Mouse (Mus musculus): ENCODE data around the gene Zfp763. TPM values are rescaled to one million over a fixed set of nuclear protein-coding genes. Genes with fewer than 3 reads are reported as not detected.
A peak's percentile ranks its signal among the peaks of the same experiment; 100 is the strongest.
"Not testable (repeated sequence)": the region's sequence is repeated elsewhere in the genome, so short reads cannot be mapped to it uniquely, and the experiment has no call there.

Zfp763 gene
- 11.7 and 15.4 TPM in 2 replicates for polyA plus RNA-seq (2016; fragmentation: Nextera tagmentation; extraction: Ambion mirVana)

DNA sequence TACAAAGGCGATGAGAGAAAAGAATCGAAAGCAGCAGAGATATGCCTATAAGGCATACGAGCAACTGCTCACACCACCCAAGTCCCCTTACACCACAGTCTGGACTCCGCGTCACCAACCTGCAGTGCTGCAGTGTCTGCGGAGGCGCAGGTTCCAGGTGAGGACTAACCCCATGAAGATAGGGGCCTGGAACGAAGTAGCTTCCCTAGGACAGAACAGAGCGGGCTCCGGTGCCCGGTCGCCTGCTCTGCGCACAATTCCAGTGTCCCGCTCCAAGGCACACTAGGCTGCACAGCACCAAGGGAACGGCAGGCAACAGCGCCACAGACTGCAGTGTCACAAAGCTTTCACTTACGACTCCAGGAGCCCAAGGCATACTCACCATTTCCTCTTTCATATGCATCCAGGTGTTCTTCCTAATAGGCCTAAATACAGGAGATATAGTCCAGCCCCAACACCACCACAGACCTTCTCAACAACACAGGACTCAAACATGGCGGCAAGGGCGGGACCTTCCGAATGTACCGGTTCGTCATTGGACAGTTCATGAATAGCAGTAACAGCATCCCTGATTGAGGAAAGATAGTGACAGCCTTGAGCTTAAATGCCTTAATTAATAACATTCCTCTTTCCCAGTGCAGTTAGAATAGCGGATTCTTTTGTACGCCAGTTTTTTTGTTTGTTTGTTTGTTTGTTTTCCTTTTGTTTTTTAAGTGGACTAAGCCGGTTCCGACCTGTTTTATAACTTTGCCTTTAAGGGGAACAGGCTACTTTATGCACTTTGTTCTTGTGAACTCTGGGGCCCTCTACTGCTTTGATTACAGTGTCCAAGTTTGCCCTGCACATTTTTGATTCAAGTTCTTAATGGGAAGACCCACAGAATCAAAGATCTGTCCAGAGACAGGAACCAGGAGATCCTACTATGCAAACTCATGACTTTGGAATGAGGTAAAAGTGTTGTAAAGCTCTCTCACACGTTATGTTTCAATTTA is at the start of gene Zfp763:
Gene Zfp763 (minus strand): TSS at position 503 of the 992 bp plus-strand sequence.
- DNase-seq (ENCODE audit: low spot score) = peak; percentile 81
- Histone ChIP-seq H3K9me3 (replicated peaks) (0 out of 2 replicates have a peak, but pooled peaks cover 2% of the 10 kb centered on the region), H3K27me3 (ENCODE audit: low read depth, poor library complexity, severe bottlenecking) (no peaks in the 10 kb centered on the region), H3K4me1 (no peaks in the 10 kb centered on the region), H3K36me3 (peaks cover 26% of the 10 kb centered on the region), H3K27ac (peak within 1 kb of the TSS; percentile 88), H3K4me3 (peak within 1 kb of the TSS; percentile 65)
- WGBS = 4% methylated on average over 27 of the region's 27 CpGs

DNA sequence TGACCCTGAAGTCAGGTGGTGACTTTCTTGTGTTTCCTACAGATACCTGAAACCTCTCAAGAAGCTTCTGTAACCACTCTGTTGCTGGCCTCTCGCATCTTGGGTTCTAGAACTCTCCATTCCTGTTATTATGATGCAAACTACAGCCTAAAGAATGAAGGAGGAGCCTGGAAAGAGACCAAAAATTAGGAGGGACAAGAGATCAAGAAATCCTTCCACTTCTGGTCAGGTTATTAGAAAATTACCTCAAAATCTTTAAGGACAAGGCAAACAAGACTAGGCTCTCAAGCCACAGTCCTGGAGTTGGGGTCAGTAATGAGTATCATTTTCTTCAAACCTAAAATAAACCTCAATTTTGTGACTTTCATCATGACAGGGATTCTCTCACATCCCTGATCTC is 34.8 kb upstream of the Zfp763 start, which contains the start of gene 4921501E09Rik:
Gene 4921501E09Rik (minus strand): TSS at position 101 of the 400 bp plus-strand sequence.
- Histone ChIP-seq H3K4me3 (no peak within 1 kb of the TSS), H3K4me1 (no peaks in the 10 kb centered on the region), H3K27ac (no peak within 1 kb of the TSS), H3K9me3 (replicated peaks) (no peaks in the 10 kb centered on the region), H3K36me3 (no peaks in the 10 kb centered on the region), H3K27me3 (ENCODE audit: low read depth, poor library complexity, severe bottlenecking) (no peaks in the 10 kb centered on the region)
- WGBS = 64% methylated on average over 1 of the region's 1 CpGs
- no peak for DNase-seq (ENCODE audit: low spot score)

DNA sequence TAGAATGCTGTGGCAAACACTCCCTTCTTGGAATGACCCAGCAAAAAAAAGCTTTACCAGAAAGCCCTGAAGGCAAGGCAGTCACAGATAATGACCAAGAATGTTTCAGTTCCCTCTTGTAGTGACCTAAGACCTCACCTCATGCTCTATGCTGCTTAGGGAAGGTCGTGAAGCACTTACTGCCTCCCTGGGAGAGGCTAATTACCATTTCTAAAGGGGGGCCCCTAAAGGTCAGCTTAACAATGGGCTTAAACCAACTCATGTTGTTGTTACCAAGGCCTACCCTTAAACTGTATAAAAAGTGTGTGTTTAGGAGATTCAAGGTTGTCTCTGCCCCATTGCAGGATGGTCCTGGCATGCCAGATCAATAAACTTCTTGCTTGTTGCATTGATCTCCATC is 29.8 kb upstream of the Zfp763 start:
- Histone ChIP-seq H3K27me3 (ENCODE audit: low read depth, poor library complexity, severe bottlenecking) (no peaks in the 10 kb centered on the region), H3K4me1 (no peaks in the 10 kb centered on the region), H3K4me3 (no peak overlapping the region), H3K36me3 (no peaks in the 10 kb centered on the region), H3K9me3 (replicated peaks) (no peaks in the 10 kb centered on the region), H3K27ac (no peak overlapping the region)
- DNase-seq (ENCODE audit: low spot score) = no peak
- WGBS = 0% methylated on average over 1 of the region's 1 CpGs

DNA sequence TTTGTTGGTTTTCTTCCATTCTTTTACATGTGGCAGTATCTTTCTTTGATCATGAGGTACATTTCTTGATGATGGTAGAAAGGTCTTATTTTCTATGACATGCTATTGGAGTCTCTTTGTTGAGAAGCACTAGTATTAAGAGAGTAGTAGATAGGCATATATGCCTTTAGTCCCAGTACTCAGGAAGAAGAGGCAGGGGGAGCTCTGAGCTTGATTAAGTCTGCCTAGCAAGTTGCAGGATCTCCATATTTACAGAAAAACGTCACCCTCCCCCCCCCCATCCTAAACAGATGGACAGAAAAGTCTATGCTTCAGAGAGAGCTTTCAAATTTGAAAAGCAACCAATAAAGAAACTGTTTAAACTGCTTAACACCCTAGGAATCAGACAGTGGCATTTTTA is 25.6 kb upstream of the Zfp763 start:
- 17% methylated on average over 1 of the region's 1 CpGs for WGBS
- Histone ChIP-seq H3K4me1 (no peaks in the 10 kb centered on the region), H3K27me3 (ENCODE audit: low read depth, poor library complexity, severe bottlenecking) (no peaks in the 10 kb centered on the region), H3K27ac (no peak overlapping the region), H3K9me3 (replicated peaks) (no peaks in the 10 kb centered on the region), H3K4me3 (no peak overlapping the region), H3K36me3 (no peaks in the 10 kb centered on the region)
- DNase-seq (ENCODE audit: low spot score) = no peak

DNA sequence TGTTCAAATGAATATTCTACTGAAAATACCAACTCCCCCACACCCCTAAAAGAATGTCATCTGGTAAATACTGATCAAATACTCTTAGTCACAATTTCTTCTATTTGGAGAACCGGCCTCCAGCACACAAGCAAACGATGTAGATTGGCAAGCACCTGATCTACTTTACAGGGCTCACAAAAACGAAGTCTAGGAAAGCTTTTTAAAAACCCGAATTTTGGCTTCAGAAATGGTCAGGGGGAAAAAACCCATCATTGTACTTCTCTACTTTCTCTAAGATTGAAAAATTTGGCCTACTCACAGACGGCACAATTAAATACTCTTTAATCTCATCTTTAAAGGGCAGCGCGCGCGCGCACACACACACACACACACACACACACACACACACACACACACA is 826 bp downstream of the Zfp763 start:
- Histone ChIP-seq H3K4me3 (peak overlapping the region; percentile 65), H3K27me3 (ENCODE audit: low read depth, poor library complexity, severe bottlenecking) (no peaks in the 10 kb centered on the region), H3K36me3 (peaks cover 34% of the 10 kb centered on the region), H3K4me1 (no peaks in the 10 kb centered on the region), H3K27ac (peak overlapping the region; percentile 88), H3K9me3 (replicated peaks) (0 out of 2 replicates have a peak, but pooled peaks cover 2% of the 10 kb centered on the region)
- no peak for DNase-seq (ENCODE audit: low spot score)
- 19% methylated on average over 10 of the region's 10 CpGs for WGBS

DNA sequence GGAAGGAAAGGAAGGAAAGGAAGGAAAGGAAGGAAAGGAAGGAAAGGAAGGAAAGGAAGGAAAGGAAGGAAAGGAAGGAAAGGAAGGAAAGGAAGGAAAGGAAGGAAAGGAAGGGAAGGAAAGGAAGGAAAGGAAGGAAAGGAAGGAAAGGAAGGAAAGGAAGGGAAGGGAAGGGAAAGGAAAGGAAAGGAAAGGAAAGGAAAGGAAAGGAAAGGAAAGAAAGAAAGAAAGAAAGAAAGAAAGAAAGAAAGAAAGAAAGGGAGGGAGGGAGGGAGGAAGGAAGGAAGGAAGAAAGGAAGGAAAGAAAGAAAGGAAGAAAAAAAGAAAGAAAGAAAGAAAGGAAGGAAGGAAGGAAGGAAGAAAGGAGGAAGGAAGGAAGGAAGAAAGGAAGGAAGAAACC is 12.8 kb downstream of the Zfp763 start:
- not testable (repeated sequence) for H3K27me3 ChIP-seq (ENCODE audit: low read depth, poor library complexity, severe bottlenecking); H3K27ac ChIP-seq; H3K4me1 ChIP-seq; H3K4me3 ChIP-seq; DNase-seq (ENCODE audit: low spot score)
- H3K36me3 ChIP-seq = peaks cover 99% of the 10 kb centered on the region
- H3K9me3 ChIP-seq (replicated peaks) = peaks cover 36% of the 10 kb centered on the region

DNA sequence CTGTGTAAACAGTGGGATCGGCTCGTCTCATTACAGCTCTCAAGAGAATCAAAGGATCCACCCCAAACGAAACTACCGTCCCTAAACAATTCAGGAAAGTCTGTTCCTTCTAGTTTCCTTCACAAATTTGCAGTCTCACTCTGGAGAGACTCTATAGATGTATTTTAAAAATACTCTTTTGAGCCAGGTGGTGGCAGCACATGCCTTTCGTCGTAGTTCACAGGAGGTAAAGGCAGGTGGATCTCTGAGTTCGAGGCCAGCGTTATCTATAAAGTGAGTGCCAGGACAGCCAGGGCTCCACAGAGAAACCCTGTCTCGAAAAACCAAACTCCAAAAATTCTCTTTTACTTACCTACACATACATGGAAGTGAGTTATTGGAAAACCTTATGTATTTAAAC is 24.9 kb downstream of the Zfp763 start:
- Histone ChIP-seq H3K27me3 (ENCODE audit: low read depth, poor library complexity, severe bottlenecking) (no peaks in the 10 kb centered on the region), H3K27ac (no peak overlapping the region), H3K9me3 (replicated peaks) (0 out of 2 replicates have a peak, but pooled peaks cover 1% of the 10 kb centered on the region), H3K4me3 (no peak overlapping the region), H3K4me1 (no peaks in the 10 kb centered on the region), H3K36me3 (peaks cover 24% of the 10 kb centered on the region)
- 55% methylated on average over 9 of the region's 9 CpGs for WGBS
- DNase-seq (ENCODE audit: low spot score) = no peak

DNA sequence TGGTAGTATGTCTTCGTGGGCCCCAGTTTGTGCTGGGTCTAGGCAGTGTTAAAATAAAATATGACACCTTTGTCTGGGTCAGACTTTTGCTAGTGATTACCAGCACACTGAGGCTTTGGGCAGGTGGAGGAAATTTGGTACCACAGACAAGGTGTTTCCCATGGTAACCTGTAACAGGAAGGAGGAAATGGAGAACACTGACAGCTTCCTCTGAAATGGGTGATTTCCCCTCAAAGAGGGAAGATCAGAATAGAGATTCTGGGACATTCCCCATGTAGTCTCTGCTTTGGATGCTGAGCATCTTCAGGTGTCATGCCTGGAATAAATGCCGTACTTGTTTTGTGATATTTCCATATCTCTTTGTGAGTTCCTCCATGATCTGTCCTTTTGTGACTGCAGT is 34.7 kb downstream of the Zfp763 start:
- H3K36me3 ChIP-seq = peaks cover 71% of the 10 kb centered on the region
- H3K4me1 ChIP-seq = peaks cover 6% of the 10 kb centered on the region
- 88% methylated on average over 2 of the region's 2 CpGs for WGBS
- H3K27ac ChIP-seq = no peak overlapping the region
- no peaks in the 10 kb centered on the region for H3K27me3 ChIP-seq (ENCODE audit: low read depth, poor library complexity, severe bottlenecking)
- H3K4me3 ChIP-seq = no peak overlapping the region
- 0 out of 2 replicates have a peak, but pooled peaks cover 4% of the 10 kb centered on the region for H3K9me3 ChIP-seq (replicated peaks)
- DNase-seq (ENCODE audit: low spot score) = no peak

DNA sequence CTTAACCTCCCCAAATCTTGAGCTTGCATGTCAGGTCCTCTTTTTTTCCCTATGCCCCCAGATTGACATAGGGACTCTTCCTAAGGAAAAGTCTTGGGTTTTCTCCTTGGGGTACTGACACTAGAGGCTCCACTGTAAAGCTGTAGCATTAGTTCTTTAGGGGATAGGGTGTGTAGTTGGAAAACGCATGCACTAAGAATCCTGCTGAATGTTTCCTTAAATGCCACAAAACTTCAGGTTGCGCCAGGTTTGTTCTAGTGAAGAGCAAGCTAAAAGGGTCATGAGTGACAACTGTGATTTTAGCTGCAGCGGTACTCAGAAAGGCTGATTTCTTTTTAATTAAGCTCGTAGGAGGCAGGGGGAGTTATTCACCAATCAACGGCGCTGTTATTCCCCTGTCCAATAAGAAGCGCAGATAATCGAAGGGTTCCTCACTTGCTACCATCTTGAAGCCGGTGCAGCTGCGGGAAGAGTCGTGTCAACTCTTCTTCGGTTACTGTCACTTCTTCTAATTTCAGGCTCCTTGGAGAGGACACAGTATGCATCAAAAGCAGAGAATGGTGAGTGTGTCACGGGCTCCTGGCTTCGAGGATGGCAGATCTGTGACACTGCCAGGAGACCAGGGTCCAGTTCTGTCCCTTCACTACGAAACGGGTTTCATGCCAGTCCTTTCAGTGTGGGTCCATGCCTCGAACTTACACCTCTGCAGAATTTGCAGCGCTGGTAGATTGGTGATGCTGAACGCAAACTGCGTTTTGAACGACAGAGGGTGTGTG is 40.3 kb downstream of the Zfp763 start, which contains the start of gene Zfp952:
Gene Zfp952 (plus strand): TSS at position 431 of the 776 bp plus-strand sequence.
- no peaks in the 10 kb centered on the region for H3K9me3 ChIP-seq (replicated peaks)
- H3K27me3 ChIP-seq (ENCODE audit: low read depth, poor library complexity, severe bottlenecking) = no peaks in the 10 kb centered on the region
- H3K4me3 ChIP-seq = peak within 1 kb of the TSS; percentile 80
- peaks cover 29% of the 10 kb centered on the region for H3K36me3 ChIP-seq
- 2% methylated on average over 21 of the region's 21 CpGs for WGBS
- DNase-seq (ENCODE audit: low spot score) = peak; percentile 79
- peak within 1 kb of the TSS; percentile 79 for H3K27ac ChIP-seq
- H3K4me1 ChIP-seq = peaks cover 9% of the 10 kb centered on the region

DNA sequence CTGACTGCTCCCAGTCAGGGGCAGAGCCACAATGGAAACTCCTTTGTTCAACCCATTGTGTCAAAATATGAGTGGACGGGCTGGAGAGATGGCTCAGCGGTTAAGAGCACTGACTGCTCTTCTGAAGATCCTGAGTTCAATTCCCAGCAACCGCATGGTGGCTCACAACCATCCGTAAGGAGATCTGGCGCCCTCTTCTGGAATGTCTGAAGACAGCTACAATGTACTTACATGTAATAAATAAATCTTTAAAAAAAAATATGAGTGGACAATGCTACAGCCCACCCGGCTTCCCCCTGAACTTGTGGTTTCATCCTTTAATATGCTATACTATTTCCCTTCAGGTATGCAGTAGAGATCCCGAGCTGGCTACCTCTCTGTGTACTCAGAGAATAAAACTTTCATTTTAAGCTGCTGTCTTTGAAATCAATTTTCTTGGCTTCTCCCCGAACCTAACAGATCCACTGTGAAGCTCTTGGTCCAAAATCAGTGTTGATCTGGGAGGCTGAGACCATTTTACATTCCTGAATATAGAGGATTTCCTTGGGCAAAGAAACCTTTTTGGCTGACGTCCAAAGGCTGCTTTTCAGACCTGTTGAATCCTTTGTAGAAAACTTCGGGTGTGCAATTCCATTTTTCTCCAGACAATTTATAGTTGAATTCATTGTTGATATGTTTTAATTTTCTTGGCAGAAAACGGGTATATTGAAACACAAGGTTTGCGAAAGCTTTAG is 41.1 kb downstream of the Zfp763 start:
- H3K4me3 ChIP-seq = peak overlapping the region; percentile 80; the same call in 1 of the 2 replicates
- H3K36me3 ChIP-seq = peaks cover 28% of the 10 kb centered on the region
- WGBS = 75% methylated on average over 12 of the region's 12 CpGs
- H3K27ac ChIP-seq = no peak overlapping the region; the same call in 1 of the 2 replicates
- H3K4me1 ChIP-seq = peaks cover 9% of the 10 kb centered on the region
- H3K27me3 ChIP-seq (ENCODE audit: low read depth, poor library complexity, severe bottlenecking) = no peaks in the 10 kb centered on the region
- DNase-seq (ENCODE audit: low spot score) = no peak
- H3K9me3 ChIP-seq (replicated peaks) = no peaks in the 10 kb centered on the region

DNA sequence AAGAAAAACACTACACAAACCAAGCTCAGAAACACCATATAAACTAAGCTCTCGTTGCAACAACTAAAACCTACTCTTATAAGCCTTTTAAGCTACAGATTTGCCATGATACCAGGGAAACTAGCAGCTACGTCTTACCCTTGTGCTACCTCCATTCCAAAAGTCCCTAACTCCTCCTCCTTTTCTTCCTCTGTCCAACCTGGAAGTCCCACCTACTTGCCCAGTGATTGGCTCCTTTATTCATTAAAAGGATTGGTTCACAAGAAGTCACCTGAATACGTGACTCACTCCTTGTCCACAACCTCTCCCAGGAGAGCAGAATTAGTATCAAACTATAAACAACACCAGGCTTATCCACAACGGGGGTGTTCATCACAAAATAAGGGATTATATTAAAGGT is 46.9 kb downstream of the Zfp763 start:
- H3K27ac ChIP-seq = no peak overlapping the region
- no peaks in the 10 kb centered on the region for H3K27me3 ChIP-seq (ENCODE audit: low read depth, poor library complexity, severe bottlenecking)
- peaks cover 16% of the 10 kb centered on the region for H3K36me3 ChIP-seq
- no peaks in the 10 kb centered on the region for H3K9me3 ChIP-seq (replicated peaks)
- WGBS = 76% methylated on average over 4 of the region's 4 CpGs
- H3K4me3 ChIP-seq = no peak overlapping the region
- no peaks in the 10 kb centered on the region for H3K4me1 ChIP-seq
- no peak for DNase-seq (ENCODE audit: low spot score)

DNA sequence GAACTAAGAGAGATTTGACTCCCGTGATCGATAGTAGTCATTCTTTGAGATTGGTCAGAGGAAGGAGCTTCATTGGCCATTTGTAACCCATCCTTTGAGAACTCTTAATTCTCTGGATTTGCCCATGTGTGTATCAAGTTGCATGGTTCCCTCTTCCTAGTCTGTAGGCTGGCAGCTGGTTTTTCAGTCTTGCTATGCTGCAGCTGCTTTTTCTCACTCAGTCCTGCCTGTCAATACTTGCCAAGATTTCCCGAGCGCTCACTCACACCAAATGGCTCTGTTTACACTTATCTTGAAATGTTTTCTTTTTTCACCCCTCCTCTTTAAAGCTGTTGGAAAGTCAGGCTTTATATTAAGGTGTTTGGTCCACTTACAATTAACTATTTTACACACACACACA is 51.8 kb downstream of the Zfp763 start:
- H3K4me3 ChIP-seq = no peak overlapping the region
- H3K27ac ChIP-seq = no peak overlapping the region
- 85% methylated on average over 4 of the region's 4 CpGs for WGBS
- DNase-seq (ENCODE audit: low spot score) = no peak
- H3K36me3 ChIP-seq = peaks cover 64% of the 10 kb centered on the region
- no peaks in the 10 kb centered on the region for H3K9me3 ChIP-seq (replicated peaks)
- H3K4me1 ChIP-seq = no peaks in the 10 kb centered on the region
- no peaks in the 10 kb centered on the region for H3K27me3 ChIP-seq (ENCODE audit: low read depth, poor library complexity, severe bottlenecking)
